Mouse (Mus musculus): ENCODE results near the gene Jph3.

Gene Jph3

GRCm38 (mm10) chr8:121729323-121729722 lies at the start of gene Jph3:
Jph3 (plus strand) TSS chr8:121729623.
- no peak for DNase-seq (ENCODE audit: extremely low spot score)

DNA sequence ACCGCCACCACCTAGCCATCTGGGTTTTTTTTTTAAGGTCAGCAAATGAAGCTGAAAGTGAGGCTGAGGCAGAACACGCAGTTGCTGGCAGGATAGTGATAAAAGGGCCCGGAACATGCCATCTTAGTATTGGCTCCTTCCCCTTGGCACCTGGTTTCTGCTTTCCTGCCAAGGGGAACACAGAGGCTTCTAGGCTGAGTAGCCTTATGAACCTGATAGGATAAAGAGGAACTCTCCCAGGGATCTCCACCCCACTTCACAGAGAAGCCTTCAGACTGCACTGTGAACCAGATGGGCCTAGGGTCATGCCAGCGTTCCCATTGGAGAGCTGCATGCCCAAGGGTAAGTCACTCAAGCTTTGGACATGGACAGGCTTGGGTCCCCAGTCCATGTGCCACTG lies 48.5 kb upstream of the Jph3 start:
- no peak for DNase-seq (ENCODE audit: extremely low spot score)

GRCm38 (mm10) chr8:121681457-121681856 lies 48.0 kb upstream of the Jph3 start:
- no peak for DNase-seq (ENCODE audit: extremely low spot score)

GRCm38 (mm10) chr8:121683083-121683832 lies 46.2 kb upstream of the Jph3 start:
- DNase-seq (ENCODE audit: extremely low spot score): no peak

- peak; percentile 44 for DNase-seq (ENCODE audit: extremely low spot score)
Measured at GRCm38 (mm10) chr8:121685419-121685818, 44.0 kb upstream of the Jph3 start.

- no peak for DNase-seq (ENCODE audit: extremely low spot score)
Measured at GRCm38 (mm10) chr8:121687455-121688161, 41.8 kb upstream of the Jph3 start.

DNA sequence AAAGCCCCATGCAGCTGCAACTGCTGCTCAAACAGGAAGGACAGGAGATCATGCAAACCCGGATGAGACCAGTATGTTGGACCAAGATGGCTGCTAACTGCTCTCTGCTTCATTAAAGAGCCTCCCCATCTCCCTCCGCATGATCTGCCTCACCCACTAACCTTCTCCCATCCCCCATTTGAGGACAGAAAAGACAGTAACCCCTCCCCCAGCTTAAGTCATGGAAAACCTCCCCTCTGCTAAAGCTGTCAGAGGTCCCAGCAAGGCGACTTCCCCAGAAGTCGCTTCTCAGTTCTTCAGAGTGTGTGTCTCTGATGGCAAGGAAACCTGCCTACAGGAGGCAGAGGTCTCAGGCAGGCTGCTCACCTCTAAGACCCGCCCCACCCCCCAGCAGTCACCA lies 40.9 kb upstream of the Jph3 start:
- no peak for DNase-seq (ENCODE audit: extremely low spot score)

- DNase-seq (ENCODE audit: extremely low spot score): peak; percentile 41
Measured at GRCm38 (mm10) chr8:121694453-121694852, 35.0 kb upstream of the Jph3 start.

DNA sequence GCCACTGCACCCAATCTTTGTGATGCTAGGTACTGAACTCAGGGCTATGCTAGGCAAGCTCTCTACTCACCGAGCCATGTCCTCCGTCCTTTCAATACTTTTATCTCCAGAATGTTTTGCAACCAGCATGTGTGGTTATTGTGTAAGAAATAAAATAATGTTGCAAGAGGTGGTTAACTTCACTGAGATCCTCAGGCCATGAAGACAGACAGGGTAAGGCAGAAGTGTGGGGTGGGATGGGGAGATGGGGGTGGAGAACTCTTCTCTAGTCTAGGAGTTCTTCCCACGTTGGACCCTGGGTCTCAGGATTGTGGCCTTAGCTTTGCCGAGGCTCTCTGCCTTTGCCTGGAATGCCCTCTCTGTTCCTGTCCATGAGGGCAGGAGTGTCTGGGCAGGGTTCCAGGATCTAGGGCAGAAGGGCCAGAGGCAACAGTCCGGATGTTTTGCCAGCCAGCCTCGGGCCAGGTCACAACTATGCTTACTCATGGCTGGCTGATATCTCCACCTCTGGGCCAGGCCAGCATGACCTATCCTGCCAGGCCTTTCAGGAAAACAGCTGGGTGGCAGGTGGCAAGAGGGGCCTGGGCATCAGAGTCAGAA lies 33.7 kb upstream of the Jph3 start:
- no peak for DNase-seq (ENCODE audit: extremely low spot score)

DNA sequence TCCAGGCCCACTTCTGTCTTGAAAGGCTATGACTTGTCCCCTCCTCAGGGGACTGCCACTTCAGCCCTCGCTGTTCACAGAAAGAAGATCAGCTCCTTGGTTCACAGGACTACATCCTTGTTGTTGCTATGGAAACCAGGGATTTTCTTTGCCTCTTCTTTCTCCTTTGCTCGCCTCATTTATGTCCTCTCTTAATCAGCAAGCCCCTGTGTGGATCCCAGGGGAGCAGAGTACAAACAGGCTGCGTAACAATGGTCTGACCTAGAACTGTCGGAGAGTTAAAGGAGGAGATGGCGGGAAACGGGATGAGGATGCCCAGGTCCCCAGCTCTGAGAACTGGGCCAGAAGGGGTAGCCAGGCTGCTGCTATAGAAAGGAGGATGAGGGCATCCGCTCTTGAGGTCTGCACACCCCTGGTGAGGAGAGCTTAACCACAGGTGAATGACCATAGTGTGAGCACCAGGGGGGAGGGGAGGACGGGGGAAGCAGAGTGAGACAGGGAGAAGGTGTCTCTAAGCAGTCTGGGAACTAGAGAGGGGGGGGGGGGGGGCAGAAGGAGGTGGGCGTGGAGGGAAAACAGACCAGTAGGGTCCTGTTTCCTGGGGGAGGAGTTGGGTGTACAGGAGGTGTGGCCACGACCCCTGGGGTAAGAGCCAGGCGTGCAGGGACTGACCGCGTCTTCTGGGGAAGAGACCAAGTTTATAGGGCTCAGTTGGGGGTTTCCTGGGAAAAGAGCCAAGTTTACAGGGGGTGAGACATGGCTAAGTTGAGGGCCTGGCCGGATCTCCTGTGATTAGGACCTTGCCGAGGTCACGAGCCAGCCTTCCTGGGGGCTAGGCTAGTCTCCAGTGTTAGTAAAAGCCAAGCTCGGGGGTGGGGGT lies 31.4 kb upstream of the Jph3 start:
- DNase-seq (ENCODE audit: extremely low spot score): peak; percentile 65

DNA sequence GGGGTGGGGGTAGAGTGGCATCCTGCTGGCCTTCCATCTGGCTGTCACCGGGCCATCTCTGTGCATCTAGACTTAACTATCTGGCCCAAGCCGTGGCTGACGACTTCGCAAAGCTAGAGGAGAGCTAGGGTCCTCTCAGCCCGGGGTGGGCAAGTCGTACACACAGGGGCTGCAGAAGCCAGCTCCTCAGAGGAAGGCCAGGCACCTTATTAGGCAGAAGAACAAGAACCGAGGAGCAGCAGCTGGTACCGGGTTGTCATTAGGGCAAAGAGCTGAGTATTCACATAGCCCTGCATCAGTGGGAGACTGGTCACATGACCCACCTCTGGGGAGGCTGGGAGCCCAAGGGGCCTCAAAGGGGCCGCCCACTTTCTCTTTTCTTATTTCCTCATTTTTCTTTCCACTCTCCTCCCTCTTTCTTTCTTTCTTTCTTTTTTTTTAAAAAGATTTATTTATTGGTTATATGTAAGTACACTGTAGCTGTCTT lies 30.8 kb upstream of the Jph3 start:
- DNase-seq (ENCODE audit: extremely low spot score): no peak

- no peak for DNase-seq (ENCODE audit: extremely low spot score)
Measured at GRCm38 (mm10) chr8:121699936-121700335, 29.5 kb upstream of the Jph3 start.

DNA sequence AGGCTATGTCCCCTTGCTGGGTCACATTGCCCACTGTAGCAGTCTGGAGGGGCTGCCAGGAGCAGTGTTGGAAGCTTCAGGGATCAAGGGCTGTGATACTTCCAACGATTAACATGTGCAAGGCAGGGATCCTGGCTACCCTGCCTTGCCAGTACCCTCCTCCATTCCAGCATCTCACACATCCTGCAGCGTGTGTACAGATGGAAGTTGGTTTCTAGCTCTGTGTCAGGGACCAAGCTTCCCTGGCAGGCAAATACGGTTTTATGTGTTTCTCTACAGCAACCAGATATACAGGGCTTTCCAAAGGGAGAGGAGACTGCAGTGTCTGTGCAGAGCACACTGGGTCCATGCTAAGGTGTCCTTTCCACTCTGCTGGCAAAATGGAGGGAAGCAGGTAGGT lies 24.2 kb upstream of the Jph3 start:
- DNase-seq (ENCODE audit: extremely low spot score): no peak

DNA sequence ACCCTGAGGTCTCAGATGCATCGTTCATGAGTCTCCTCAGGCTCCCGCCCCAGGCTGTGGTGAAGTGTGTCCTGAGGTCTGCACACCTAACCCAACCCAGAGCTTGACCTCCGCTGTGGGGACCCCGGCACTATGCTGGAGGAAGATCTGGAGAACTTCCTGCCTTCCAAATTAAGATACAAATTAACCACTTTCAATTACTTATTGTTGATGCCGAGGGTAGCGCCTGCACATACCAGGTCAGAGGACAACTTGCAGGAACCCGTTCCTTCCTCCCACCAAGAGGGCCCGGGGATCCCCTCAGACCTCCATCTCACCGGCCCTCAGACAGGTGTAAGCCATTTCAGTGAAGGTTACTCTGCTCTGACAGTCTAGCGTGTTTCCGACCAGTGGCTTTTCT lies 22.5 kb upstream of the Jph3 start:
- DNase-seq (ENCODE audit: extremely low spot score): no peak

DNA sequence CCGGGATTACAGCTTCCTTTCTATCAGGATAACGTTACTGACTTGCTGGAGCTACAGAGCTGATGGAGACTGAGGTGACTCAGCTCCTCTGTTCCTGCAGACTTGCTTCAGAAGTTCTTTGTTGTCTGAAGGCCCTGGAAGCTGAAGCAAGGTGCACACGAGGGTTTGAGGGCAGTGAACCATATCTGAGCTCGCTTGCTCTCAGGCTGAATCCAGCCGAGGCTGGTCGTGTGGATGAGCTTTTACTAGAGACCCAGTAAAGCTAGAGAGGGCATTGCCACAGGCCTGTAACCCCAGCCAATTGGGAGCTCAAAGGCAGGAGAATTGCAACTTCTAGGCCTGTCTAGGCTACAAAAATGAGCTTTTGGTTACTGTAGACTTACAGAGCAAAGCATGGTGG lies 21.0 kb upstream of the Jph3 start:
- no peak for DNase-seq (ENCODE audit: extremely low spot score)

DNA sequence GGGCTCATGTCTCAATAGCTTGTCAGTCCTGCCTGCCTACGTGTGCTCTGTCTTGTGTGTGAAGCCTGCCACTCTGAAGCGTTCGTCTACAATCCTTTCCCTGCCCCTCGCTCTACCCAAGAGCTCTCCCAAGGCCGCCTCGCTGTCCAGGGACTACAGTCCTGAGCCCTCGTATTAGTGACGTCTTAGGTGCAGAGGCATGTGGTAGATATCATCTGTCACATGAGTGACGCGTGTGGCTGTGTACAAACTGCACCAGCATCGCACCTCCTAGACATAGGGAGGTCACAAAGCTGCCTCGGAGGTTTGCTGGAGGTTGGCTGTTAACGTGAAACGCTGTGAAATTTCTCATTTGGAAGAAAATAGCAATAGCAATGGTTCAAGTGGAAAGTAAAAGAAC lies 11.9 kb upstream of the Jph3 start:
- DNase-seq (ENCODE audit: extremely low spot score): no peak

- DNase-seq (ENCODE audit: extremely low spot score): peak; percentile 89
Measured at GRCm38 (mm10) chr8:121717982-121718425, 11.4 kb upstream of the Jph3 start.

GRCm38 (mm10) chr8:121718925-121719324 lies 10.5 kb upstream of the Jph3 start:
- no peak for DNase-seq (ENCODE audit: extremely low spot score)

- DNase-seq (ENCODE audit: extremely low spot score): no peak
Measured at GRCm38 (mm10) chr8:121721072-121721471, 8.4 kb upstream of the Jph3 start.

GRCm38 (mm10) chr8:121723846-121724245 lies 5.6 kb upstream of the Jph3 start:
- no peak for DNase-seq (ENCODE audit: extremely low spot score)

DNA sequence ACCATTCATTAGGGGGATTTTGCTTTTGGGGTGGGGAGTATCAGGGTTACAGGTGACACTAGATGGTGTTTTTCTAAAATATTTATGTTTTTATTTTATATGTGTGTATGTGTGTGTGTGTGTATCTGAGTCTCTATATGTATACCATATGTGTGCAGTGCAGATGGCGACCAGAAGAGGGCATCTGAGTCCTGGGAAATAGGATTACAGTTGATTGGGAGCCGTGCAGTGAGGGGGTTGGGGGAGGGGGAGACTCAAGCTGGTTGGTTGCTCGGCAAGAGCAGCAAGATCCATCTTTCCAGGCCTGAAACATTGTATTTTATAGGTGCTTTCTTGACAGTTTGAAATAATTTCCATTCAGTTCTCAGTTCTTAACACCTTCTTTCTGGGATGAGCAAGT lies 2.3 kb upstream of the Jph3 start:
- no peak for DNase-seq (ENCODE audit: extremely low spot score)

- peak; percentile 21 for DNase-seq (ENCODE audit: extremely low spot score)
Measured at GRCm38 (mm10) chr8:121729754-121730153, 331 bp downstream of the Jph3 start.
